Mouse (Mus musculus) thymus, adult 2 months (tissue): ENCODE measurements at regions not wholly inside any gene's neighbourhood (a gene's known extent, or its start where the extent isn't known, plus 50 kb on each side); places are given as distances from the start of the nearest gene placed in this dataset.

Experiments used
- CTCF ChIP-seq: fragments of 200-500 bp; IDR thresholded peaks from 2 replicates; pipeline ENCODE4 v1.5.1; 2012; ENCODE audit warnings: mild to moderate bottlenecking, control low read depth, low read length, moderate library complexity, borderline replicate concordance; ENCODE audit not compliant: control insufficient read depth, poor library complexity, insufficient read depth; ENCODE audit errors: extremely low read depth
- POLR2A ChIP-seq: fragments of 200-500 bp; IDR thresholded peaks from 2 replicates; pipeline ENCODE4 v1.6.1; 2012; ENCODE audit warnings: mild to moderate bottlenecking, low read length, control low read depth, moderate library complexity; ENCODE audit not compliant: control insufficient read depth, poor library complexity, insufficient read depth; ENCODE audit errors: extremely low read depth

DNA sequence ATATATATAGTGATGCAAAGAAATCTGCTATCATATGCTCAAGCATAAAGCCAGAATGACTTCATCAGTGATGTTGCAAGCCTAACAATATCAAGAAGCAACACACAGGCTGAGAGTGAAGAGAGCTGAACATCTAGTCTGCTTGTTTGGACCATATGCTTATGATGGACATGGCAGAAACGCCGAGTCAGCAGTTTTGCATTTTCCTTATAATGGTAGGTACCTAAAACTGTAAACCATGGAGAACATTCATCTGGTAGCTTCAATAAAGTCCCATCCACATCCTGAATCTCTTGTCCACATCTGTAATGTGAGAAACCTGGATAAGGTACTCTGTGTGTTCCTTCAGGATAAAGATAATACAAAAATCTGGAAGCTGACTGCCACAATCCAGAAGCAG lies 57.3 kb upstream of the Dgkg start:
- TF ChIP-seq POLR2A (no peak), CTCF (no peak)
